Mouse (Mus musculus) spleen, adult 2 months (tissue): Measurements from ENCODE around the gene Ptprb. TPM values are rescaled to one million over a fixed set of nuclear protein-coding genes. Genes with fewer than 3 reads are reported as not detected.

Experiments used
- DNase-seq, 2 experiments: peaks; one replicate each; pipeline versions ENCODE4 v3.0.0 to v3.0.0-alpha.2; 2012 to 2021; ENCODE audit warnings: low spot score in 2 of 2, low read depth in 1 of 2
- H3K27ac ChIP-seq: fragments of 200-500 bp; 2 replicates; pipeline ENCODE4 v1.5.1; 2012; ENCODE audit warnings: low read length, inconsistent platforms; ENCODE audit not compliant: insufficient read depth
- H3K27me3 ChIP-seq: fragments of 200-500 bp; 2 replicates; pipeline ENCODE4 v1.6.1; 2012; ENCODE audit warnings: mild to moderate bottlenecking, moderate library complexity, low read length, inconsistent platforms; ENCODE audit not compliant: control insufficient read depth, insufficient read depth
- H3K36me3 ChIP-seq: fragments of 200-500 bp; 2 replicates; pipeline ENCODE4 v1.6.1; 2012; ENCODE audit warnings: mild to moderate bottlenecking, low read length, inconsistent platforms; ENCODE audit not compliant: control insufficient read depth, insufficient read depth
- H3K4me1 ChIP-seq: fragments of 200-500 bp; 2 replicates; pipeline ENCODE4 v1.6.1; 2011; ENCODE audit warnings: inconsistent platforms; ENCODE audit not compliant: control insufficient read depth, insufficient read depth, insufficient read length
- H3K4me3 ChIP-seq: fragments of 200-500 bp; 2 replicates; pipeline ENCODE4 v1.5.1; 2011; ENCODE audit warnings: mild to moderate bottlenecking, inconsistent platforms; ENCODE audit not compliant: insufficient read depth, insufficient read length; ENCODE audit errors: extremely low read depth
- CTCF ChIP-seq: fragments of 200-500 bp; IDR thresholded peaks from 2 replicates; pipeline ENCODE4 v1.5.1; 2011; ENCODE audit warnings: mild to moderate bottlenecking, inconsistent platforms; ENCODE audit not compliant: insufficient read depth, insufficient read length, insufficient replicate concordance; ENCODE audit errors: extremely low read depth
- POLR2A ChIP-seq: fragments of 200-500 bp; IDR thresholded peaks from 2 replicates; pipeline ENCODE4 v1.6.1; 2011; ENCODE audit warnings: low read depth, low read length, inconsistent platforms
- WGBS: fragments of 180-500 bp; shearing (Covaris S2); methylation state at CpG from one replicate; pipeline ENCODE4 v1.1.7; 2018; 5-methylcytosine and 5-hydroxymethylcytosine counted together
- polyA plus RNA-seq: library from polyadenylated mRNA; depleted of rRNA; stranded (reverse); fragments of >200 nt; gene quantifications from 2 replicates; pipeline ENCODE4 v1.2.3, GENCODE M21; 2012

Gene Ptprb
- polyA plus RNA-seq, 1 experiment = 5.7 TPM

DNA sequence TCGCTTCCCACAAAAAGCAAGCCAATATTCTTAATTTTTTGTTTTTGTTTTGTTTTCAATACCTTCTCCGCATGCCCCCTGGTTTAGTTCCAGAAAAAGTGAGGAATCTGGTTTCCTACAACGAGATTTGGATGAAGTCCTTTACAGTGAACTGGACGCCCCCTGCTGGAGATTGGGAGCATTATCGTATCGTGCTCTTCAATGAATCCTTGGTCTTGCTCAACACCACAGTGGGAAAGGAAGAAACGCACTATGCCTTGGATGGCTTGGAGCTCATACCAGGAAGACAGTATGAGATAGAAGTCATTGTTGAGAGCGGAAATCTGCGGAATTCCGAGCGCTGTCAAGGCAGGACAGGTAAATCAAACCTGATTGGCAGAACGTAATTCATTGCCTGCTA, 43.9 kb downstream of the Ptprb start:
- DNase-seq = peak in 1 of 2 experiments; percentile 15
- 27% methylated on average over 12 of the region's 12 CpGs for WGBS
- Histone ChIP-seq H3K4me3 (no peak overlapping the region), H3K4me1 (no peaks in the 10 kb centered on the region), H3K27me3 (no peaks in the 10 kb centered on the region), H3K27ac (no peak overlapping the region), H3K36me3 (no peaks in the 10 kb centered on the region)
- peak; percentile 14; the same call in 1 of the 2 replicates for TF ChIP-seq CTCF
- no peak for TF ChIP-seq POLR2A

DNA sequence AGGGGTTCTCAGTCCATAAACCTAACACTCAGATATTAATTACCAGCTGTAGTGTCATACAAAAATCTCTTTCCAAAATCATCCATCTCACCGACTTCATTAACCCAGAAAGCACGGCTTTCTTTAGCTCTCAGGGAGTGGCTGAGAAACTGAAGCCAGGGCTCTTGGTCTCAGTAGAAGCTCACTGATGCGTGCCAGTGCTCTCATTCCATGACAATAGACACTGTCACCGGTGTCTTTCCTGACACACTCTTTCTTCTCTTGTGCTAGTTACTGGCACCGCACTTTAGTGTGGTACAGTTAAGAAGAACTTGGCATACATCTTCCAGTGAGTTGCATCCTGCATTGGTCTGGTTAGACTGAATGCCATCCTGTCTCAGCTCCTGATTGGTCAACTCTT, 53.8 kb downstream of the Ptprb start:
- WGBS = 89% methylated on average over 5 of the region's 5 CpGs

DNA sequence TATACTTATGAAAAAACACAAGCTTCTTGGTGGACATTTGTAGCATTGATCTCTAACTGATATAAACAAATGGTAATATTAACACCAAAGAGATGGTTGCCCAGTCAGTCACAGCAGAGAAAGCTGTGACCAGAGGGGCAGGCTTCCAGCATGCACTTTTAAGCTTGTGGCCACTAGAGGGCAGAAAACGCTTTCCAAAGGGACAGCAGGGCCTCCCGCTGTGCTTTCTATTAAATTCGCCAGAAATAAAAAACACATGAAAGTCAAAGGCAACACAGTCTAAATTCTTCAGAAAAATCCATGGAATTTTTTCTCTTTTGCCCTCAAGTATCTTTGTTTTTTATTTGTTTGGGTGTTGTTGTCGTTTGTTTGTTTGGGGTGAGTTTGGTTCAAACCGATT, 55.1 kb downstream of the Ptprb start:
- Histone ChIP-seq H3K4me3 (no peak overlapping the region), H3K27ac (no peak overlapping the region), H3K4me1 (no peaks in the 10 kb centered on the region), H3K36me3 (no peaks in the 10 kb centered on the region), H3K27me3 (no peaks in the 10 kb centered on the region)
- no peak for TF ChIP-seq POLR2A
- TF ChIP-seq CTCF = peak; percentile 75; the same call in 1 of the 2 replicates
- peak; percentile 29 to 53 for DNase-seq
- WGBS = 32% methylated on average over 5 of the region's 5 CpGs

More for the DNA sequence above, 53.8 kb downstream of the Ptprb start:
- no peak for TF ChIP-seq POLR2A
- no peak for TF ChIP-seq CTCF
- DNase-seq = no peak
- Histone ChIP-seq H3K4me1 (no peaks in the 10 kb centered on the region), H3K27me3 (no peaks in the 10 kb centered on the region), H3K36me3 (no peaks in the 10 kb centered on the region), H3K4me3 (no peak overlapping the region), H3K27ac (no peak overlapping the region)

DNA sequence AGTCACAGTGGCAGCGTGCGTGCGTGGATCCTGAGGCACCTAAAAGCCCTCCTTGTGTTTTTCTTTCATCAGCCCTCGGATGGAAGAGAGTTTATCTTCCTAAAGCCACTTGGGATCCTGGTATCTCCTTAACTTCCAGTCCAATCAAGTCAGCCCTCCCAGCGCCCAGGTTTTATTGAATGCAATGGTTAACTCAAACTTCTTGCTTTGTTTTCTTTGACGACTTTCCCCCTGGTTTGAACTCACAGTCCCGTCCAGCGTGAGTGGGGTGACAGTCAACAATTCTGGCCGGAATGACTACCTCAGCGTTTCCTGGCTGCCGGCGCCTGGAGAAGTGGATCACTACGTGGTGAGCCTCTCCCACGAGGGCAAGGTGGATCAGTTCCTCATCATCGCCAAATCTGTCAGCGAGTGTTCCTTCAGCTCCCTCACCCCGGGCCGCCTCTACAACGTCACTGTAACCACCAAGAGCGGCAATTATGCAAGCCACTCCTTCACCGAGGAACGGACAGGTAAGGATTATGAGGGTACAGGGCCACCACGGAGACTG, 55.7 kb downstream of the Ptprb start:
- Histone ChIP-seq H3K27ac (no peak overlapping the region), H3K4me3 (no peak overlapping the region), H3K27me3 (no peaks in the 10 kb centered on the region), H3K4me1 (no peaks in the 10 kb centered on the region), H3K36me3 (no peaks in the 10 kb centered on the region)
- no peak for DNase-seq
- TF ChIP-seq POLR2A (no peak), CTCF (no peak)
- WGBS = 82% methylated on average over 23 of the region's 23 CpGs

DNA sequence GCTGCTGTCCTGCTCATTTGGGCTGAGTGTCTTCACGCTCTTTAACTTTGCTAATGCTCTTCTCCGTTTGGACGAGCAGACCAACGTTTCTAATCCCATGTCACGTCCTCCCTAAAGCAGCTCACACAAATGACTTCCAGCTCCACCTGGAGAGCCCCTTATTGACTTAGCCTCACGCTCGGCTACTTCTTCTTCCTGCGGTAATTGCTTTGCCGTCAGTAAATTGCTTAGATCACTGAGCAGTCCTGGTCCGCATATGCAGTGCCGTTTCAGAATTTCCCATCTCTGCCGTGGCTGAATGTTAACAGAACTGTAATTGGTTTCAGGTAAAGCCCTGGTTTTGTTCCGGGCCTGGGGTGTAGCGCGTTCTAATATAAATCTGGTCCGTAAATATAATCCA, 58.3 kb downstream of the Ptprb start:
- no peak for TF ChIP-seq CTCF
- TF ChIP-seq POLR2A = no peak
- no peak overlapping the region for H3K27ac ChIP-seq
- H3K4me3 ChIP-seq = no peak overlapping the region
- H3K27me3 ChIP-seq = no peaks in the 10 kb centered on the region
- no peaks in the 10 kb centered on the region for H3K4me1 ChIP-seq
- DNase-seq = no peak
- H3K36me3 ChIP-seq = no peaks in the 10 kb centered on the region
- WGBS = 92% methylated on average over 16 of the region's 16 CpGs

DNA sequence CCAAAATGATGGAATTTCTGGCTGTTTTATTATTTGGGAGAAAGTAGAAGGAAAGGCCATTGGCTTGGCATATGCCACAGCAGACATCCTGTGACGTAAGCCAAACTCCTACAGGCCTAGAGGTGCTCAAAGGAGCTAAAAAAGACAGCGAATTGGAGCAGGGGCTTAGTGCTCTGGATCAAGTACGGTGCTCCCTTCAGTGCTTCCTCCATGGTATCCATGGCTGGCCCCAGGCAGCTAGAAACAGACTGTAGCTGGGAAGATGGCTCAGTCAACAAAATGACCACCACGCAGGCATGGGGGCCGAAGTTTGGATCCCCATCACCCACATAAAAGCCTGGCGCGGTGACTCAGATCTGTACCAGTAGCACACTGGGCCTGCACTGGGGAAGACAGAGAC, 58.8 kb downstream of the Ptprb start:
- H3K36me3 ChIP-seq = no peaks in the 10 kb centered on the region
- no peaks in the 10 kb centered on the region for H3K4me1 ChIP-seq
- no peak overlapping the region for H3K4me3 ChIP-seq
- 97% methylated on average over 7 of the region's 7 CpGs for WGBS
- DNase-seq = no peak
- no peak overlapping the region for H3K27ac ChIP-seq
- H3K27me3 ChIP-seq = no peaks in the 10 kb centered on the region
- TF ChIP-seq POLR2A = no peak
- no peak for TF ChIP-seq CTCF

DNA sequence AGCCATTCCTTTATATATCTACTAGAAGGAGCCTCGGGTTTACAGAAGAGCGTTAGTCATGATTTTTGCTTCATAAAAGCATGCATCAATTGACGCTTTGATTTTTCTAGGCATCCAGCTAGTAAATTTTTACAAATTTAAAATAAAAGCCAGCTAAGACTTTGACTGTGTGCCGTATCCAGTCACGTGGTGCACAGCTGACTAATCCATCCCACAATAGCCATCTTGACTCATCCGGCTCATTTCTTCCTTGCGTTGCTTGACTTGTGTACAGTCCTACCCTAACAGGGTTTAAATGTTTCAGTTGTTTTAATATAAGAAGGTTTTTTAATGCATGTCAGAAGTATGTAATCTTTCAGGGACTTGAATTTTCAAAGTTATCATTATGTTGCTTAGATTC, 60.0 kb downstream of the Ptprb start:
- Histone ChIP-seq H3K36me3 (no peaks in the 10 kb centered on the region), H3K27me3 (no peaks in the 10 kb centered on the region), H3K4me3 (no peak overlapping the region), H3K4me1 (no peaks in the 10 kb centered on the region), H3K27ac (no peak overlapping the region)
- no peak for DNase-seq
- WGBS = 89% methylated on average over 7 of the region's 7 CpGs
- no peak for TF ChIP-seq CTCF
- no peak for TF ChIP-seq POLR2A

DNA sequence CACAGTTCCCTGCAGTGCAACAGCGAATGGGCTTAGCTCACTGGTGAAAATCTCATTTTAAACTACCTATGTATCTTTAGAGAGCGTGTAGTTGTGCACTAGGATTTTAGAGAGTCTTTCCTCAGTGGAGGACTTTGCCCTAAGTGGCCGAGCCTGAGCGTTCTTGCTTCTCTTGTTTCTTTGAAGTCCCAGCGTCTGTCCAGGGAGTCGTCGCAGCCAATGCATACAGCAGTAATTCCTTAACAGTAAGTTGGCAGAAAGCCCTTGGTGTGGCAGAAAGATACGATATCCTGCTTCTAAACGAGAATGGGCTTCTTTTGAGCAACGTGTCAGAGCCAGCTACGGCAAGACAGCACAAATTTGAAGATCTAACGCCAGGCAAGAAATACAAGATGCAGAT, 65.9 kb downstream of the Ptprb start:
- H3K4me1 ChIP-seq = no peaks in the 10 kb centered on the region
- no peak overlapping the region for H3K27ac ChIP-seq
- no peaks in the 10 kb centered on the region for H3K36me3 ChIP-seq
- no peak overlapping the region for H3K4me3 ChIP-seq
- WGBS = 92% methylated on average over 12 of the region's 12 CpGs
- TF ChIP-seq POLR2A (no peak), CTCF (no peak)
- H3K27me3 ChIP-seq = no peaks in the 10 kb centered on the region
- DNase-seq = no peak
